Mouse (Mus musculus): ENCODE measurements around the gene Fars2.
"Not testable (repeated sequence)": the region's sequence is repeated elsewhere in the genome, so short reads cannot be mapped to it uniquely, and the experiment has no call there.

Gene Fars2

DNA sequence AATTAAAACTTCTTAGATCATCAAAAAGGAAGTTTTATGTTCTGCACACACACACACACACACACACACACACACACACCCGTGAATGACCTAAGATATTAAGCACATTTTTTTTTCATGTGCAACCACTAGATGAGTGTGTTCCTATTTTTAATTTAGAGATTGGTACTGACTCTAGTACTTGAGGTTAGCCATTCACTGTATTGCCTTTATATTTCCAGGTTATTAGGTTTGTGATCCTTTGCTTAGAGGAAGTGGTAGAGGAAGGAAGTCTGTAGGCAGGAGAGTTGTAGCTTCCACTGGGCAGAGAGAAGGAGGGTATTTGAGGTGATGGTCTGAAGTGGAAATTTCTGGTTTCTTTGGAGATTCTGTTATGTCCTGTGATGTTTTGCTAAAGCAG, 28.4 kb downstream of the Fars2 start:
- no peak for DNase-seq

DNA sequence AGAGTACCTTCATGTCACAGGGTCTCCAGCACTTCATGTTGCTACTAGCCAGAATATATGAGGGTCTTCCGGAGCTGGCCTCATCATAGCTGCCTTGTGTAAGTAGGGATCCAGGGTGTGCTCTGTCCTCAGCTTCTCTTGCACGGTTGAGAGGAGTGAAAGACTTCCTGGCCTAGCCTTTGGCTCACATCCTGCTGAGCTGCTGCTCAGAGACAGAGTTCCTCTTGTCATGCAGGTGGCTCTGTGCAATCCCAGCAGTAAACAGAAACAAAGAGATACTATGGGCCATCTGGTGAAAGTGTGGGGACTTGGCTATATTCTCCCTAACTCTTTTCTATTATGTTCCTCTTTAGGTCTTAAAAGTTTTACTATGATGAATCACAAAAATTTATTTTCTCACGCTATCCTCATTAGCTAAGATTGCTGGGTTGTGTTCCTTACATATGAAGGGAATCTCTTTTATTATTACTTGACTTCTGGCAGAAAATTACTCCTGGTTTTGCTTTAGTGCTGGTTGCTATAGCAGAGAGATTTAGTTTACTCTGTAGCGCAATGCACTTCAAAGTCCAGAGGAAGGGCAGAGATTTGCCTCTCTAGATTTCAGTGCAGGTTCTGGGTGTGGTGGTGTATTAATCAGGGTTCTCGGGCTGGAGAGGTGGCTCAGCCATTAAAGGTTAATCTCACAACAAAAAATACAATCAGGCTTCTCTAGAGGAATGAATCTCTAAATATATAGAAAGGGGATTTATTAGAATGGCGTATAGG, 32.1 kb downstream of the Fars2 start:
- DNase-seq: peak; percentile 41 to 47

GRCm38 (mm10) chr13:36150272-36150671, 33.1 kb downstream of the Fars2 start:
- no peak for DNase-seq

- DNase-seq: peak; percentile 48 to 61
Measured at GRCm38 (mm10) chr13:36152728-36153498, 35.7 kb downstream of the Fars2 start.

- DNase-seq: peak; percentile 26 to 46
Measured at GRCm38 (mm10) chr13:36156340-36156931, 39.2 kb downstream of the Fars2 start.

DNA sequence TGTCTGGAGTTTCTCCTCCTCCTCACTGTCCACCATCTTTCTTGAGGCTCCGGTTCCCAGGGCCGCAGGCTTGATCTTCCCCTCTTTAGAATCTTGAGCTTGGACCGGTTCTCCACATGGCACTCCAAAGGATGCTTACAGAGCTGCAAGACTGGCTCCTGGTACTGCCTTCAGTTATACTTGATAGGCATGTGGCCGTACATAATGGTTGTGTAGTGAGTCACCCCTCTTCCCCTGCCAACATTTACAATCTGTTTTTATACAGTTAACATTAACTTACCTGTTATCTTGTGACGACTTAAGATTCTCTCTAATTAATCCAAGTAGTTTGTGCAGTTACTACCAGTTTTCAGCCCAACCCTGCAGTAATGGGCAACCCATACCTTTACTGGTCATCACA, 46.2 kb downstream of the Fars2 start:
- DNase-seq: no peak

- DNase-seq: no peak
Measured at GRCm38 (mm10) chr13:36163898-36164297, 46.7 kb downstream of the Fars2 start.

DNA sequence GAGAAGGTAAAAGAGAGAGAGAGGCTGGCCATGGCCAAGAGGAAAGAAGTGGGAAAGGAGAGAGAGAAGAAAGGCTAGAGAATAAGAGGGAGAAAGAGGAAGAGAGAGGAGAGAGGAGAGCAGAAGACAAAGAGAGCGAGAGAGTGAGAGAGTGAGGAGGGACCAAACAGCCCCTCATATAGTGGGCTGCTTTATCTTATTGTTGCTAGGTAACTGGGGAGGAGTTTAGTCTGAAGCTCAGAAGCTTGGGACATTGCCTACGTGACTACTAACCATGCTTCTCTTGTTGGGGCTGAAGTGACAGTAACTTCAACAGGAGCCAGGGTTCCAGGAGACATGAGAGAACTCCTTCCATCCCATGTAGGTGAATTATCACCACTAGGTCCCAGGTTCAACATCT, 55.8 kb downstream of the Fars2 start:
- not testable (repeated sequence) for DNase-seq

DNA sequence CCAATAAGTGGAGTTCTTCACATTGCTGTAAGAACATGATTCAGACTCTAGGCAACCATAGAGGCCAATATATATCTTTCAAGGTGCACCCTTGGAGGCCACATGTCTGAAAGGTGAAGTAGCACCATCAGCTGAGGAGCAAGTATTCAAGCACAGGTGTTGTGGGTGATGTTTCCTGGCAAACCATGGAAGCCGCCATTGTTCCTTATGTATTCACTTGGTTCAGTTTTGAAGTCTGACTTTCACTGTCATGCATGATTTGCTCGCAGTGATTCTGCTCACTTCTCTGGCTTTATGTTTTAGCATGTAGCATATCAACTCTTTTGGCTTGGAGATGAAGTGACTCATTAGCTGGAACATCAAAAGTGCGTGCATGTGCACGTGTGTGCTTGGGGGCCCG, 56.9 kb downstream of the Fars2 start:
- DNase-seq: no peak

DNA sequence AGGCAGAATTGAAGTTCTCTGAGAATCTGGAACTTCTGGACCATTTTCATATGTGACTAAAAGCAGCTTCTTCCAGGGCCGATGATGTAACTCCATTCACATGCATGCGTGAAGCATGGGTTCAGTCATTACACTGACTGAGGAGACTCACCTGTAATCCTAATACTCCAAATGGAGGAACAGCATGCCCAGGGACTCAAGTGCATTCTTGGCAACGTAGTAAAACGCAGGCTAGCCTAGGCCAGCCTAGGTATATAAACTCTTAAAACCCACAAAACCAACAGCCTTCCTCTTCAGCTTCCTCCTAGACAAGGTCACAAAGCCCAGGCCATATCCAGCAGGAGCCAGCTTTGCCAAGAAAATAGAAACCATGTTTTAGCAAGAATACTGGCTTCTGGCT, 57.6 kb downstream of the Fars2 start:
- DNase-seq: no peak

GRCm38 (mm10) chr13:36181231-36181630, 64.0 kb downstream of the Fars2 start:
- no peak for DNase-seq

GRCm38 (mm10) chr13:36190577-36190976, 73.4 kb downstream of the Fars2 start:
- no peak for DNase-seq

DNA sequence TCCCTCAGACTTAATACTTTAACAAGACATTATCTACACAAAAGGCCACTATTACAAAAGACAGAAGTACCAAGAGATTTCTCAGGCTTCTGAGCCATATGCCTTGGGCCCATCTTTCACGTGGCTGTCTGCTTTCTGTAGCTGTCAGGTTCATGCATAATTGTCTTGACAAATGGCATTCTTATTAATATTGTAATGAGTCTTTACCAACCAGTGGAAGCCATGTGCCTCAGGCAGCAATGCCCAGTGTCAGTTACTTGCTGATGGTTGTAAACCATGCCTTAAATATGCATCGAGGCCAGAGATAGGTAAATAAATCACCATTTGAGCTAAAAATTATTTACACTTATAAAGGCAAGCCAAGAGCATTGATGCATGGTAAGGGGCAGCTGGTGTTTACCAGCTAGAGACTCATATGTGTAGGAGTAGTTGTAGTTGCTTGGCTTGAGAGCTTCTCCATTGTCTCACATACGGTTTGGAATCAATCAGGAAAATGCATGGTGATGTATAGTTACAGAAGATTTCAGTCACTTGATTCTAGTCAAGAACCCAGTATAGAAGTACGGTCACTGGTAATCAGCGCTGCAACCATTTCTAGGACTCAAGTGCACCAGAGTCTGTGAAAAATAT, 76.4 kb downstream of the Fars2 start:
- no peak for DNase-seq

DNA sequence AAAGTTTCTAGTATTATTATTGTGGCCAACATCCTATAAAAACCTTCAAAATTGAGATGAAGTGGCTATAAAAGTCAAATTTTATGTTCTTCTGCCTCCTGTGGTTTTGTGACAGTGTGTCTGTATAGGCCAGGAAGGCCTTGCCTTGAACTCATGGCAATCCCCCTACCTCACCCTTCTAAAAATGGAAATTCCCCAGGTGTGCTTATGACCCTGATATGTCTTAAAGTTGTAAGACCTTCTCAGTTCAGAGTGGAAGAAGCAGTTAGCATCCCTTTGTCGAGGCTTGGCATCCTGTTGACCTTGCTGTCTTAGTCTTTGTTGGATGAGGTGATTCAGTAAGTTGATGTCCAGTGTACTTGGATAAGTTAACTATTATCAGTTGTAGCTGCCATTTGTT, 82.1 kb downstream of the Fars2 start:
- no peak for DNase-seq

GRCm38 (mm10) chr13:36200453-36200852, 83.2 kb downstream of the Fars2 start:
- DNase-seq: no peak

GRCm38 (mm10) chr13:36202496-36202895, 85.3 kb downstream of the Fars2 start:
- DNase-seq: no peak

- DNase-seq: no peak
Measured at GRCm38 (mm10) chr13:36203014-36203413, 85.8 kb downstream of the Fars2 start.

DNA sequence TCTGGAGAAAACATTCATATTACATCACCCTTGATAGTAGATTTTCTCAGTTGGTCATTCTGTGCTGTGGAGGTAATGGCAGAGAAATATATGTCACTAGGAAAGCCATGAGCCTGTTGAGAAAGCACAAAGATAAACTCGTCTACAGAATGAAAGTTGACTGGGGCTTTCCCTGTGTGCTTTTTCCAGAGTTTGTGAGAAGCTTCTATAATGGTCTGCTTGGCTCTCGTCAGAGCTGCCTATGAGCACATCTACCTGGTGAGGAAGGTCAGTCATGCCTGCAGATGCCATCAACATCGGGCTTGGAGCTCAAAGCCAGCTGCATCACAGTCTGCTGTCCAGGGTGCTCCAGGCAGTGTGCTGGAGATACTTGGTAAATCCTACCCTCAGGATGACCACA, 87.1 kb downstream of the Fars2 start:
- no peak for DNase-seq

DNA sequence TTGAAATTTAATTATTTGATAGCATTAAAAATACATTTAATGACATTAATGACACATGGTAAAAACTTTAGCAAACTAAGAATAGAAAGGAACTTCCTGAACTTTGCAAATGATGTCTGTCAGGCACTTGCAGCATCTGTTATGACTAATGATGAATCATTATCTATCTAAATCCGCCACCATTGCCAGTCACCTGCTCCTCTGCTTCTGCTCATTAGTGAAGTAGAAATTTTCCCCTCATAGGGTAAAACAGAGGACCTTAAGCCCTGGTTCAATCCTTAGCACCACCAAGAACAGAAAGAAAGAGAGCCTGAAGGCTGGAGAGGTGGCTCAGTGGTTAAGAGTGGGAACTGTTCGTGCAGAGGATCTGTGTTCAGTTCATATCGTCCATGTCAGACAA, 93.8 kb downstream of the Fars2 start:
- DNase-seq: no peak

GRCm38 (mm10) chr13:36214056-36214455, 96.8 kb downstream of the Fars2 start:
- DNase-seq: no peak

DNA sequence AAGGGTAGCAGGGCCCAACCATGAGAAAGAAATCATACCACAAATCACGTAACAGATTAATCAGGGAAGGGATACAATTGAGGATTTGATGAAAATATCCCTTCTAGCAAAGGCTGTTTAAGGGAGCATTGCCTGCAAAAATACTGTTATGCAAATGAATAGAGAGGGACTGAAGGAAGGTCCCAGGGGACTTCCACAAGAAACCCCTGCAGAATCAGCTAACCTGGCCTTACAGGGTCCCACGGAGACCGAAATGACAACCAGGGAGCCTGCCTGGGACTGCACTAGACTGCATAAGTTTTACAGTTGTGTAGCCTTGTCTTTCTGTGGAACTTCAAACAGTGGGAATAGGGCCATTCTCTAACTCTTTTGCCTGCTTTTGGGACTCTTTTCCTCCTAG, 98.8 kb downstream of the Fars2 start:
- DNase-seq: no peak

- DNase-seq: no peak
Measured at GRCm38 (mm10) chr13:36218347-36218746, 101.1 kb downstream of the Fars2 start.

- no peak for DNase-seq
Measured at GRCm38 (mm10) chr13:36219506-36219905, 102.3 kb downstream of the Fars2 start.
